Mouse (Mus musculus) liver, embryonic 15.5 days (tissue): ENCODE measurements around the gene Atf6. TPM values are rescaled to one million over a fixed set of nuclear protein-coding genes. Genes with fewer than 3 reads are reported as not detected.

ENCODE experiments used
- ATAC-seq: fragments of 200-750 bp; cut with Nextera tagmentation; 2 replicates; pipeline ENCODE4 v1.8.0; 2017; ENCODE audit warnings: moderate number of reproducible peaks, mild to moderate bottlenecking, moderate library complexity; ENCODE audit not compliant: insufficient read depth
- H3K27ac ChIP-seq: fragments of 300-500 bp; sonication (generic); replicated peaks from 2 replicates; pipeline ENCODE4 v1.5.1; 2015; ENCODE audit warnings: mild to moderate bottlenecking, inconsistent platforms
- H3K27me3 ChIP-seq: fragments of 300-500 bp; sonication (generic); 2 replicates; pipeline ENCODE4 v1.6.1; 2015; ENCODE audit warnings: mild to moderate bottlenecking, inconsistent platforms
- H3K36me3 ChIP-seq: fragments of 300-500 bp; sonication (generic); replicated peaks from 2 replicates; pipeline ENCODE4 v1.6.1; 2015; ENCODE audit warnings: moderate library complexity, mild to moderate bottlenecking, inconsistent platforms
- H3K4me1 ChIP-seq: fragments of 300-500 bp; sonication (generic); replicated peaks from 2 replicates; pipeline ENCODE4 v1.6.1; 2015; ENCODE audit warnings: inconsistent platforms
- H3K4me2 ChIP-seq: fragments of 300-500 bp; sonication (generic); 2 replicates; pipeline ENCODE4 v1.6.1; 2015; ENCODE audit warnings: moderate library complexity, mild to moderate bottlenecking, inconsistent platforms
- H3K4me3 ChIP-seq: fragments of 300-500 bp; sonication (generic); replicated peaks from 2 replicates; pipeline ENCODE4 v1.5.1; 2015; ENCODE audit warnings: mild to moderate bottlenecking, inconsistent platforms
- H3K9ac ChIP-seq: fragments of 300-500 bp; sonication (generic); 2 replicates; pipeline ENCODE4 v1.6.1; 2015; ENCODE audit warnings: moderate library complexity, mild to moderate bottlenecking, inconsistent platforms
- H3K9me3 ChIP-seq: fragments of 300-500 bp; sonication (generic); replicated peaks from 2 replicates; pipeline ENCODE4 v1.6.1; 2016; ENCODE audit warnings: inconsistent platforms
- WGBS: fragments of 180-500 bp; shearing (Covaris S2); methylation state at CpG from one replicate; pipeline ENCODE4 v1.1.7; 2015; ENCODE audit warnings: mixed read lengths; ENCODE audit not compliant: insufficient replicate concordance; 5-methylcytosine and 5-hydroxymethylcytosine counted together
- polyA plus RNA-seq: library from polyadenylated mRNA; unstranded; fragments of >200 nt; fragmentation: Nextera tagmentation; extraction: Ambion mirVana; gene quantifications from 2 replicates; pipeline ENCODE4 v1.2.1, GENCODE M21; 2015

Gene Atf6
- polyA plus RNA-seq, 1 experiment from 2014 or later: 6.4 TPM

DNA sequence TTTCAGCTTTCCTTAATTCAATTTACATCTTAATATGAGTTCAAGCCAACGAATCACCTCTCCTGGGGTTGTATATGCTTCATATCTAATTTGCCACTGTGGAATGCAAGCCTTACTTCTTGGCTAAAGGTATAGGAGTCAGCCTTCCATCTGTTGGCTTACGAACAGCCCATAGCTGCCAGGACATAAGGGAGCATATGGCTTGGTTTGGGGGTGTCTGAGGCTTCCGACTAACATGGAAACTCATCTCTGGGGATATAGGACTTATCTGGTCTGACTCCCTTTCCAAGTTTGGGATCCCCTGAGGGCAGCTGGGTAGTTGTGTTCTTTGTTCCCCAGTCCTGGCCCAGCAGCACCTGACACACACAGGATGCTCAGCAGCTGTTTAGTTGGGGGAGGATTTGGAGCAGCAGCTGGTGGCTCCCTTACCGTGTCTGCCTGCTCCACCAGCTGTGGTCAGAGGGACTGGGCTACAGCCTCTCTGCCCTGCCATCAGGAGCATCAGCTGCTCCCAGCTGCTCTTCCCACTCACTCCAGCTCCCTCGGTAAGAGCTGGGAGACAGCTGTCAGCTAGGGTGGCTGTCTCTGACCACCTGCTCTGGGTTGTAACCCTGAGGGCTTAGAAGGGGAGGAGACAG lies 212.2 kb downstream of the Atf6 start:
- Histone ChIP-seq H3K27me3 (no peaks in the 10 kb centered on the region), H3K9ac (no peak overlapping the region), H3K4me3 (no peak overlapping the region), H3K4me1 (0 out of 2 replicates have a peak, but pooled peaks cover 2% of the 10 kb centered on the region), H3K27ac (no peak overlapping the region), H3K9me3 (no peaks in the 10 kb centered on the region), H3K36me3 (no peaks in the 10 kb centered on the region), H3K4me2 (no peak overlapping the region)
- no peak for ATAC-seq
- WGBS: 49% methylated on average over 5 of the region's 5 CpGs

Other genes with a start within 250 kb of the Atf6 start
- 3.1 and 3.5 TPM in 2 replicates for gene Olfml2b, start 223.2 kb downstream of the Atf6 start, polyA plus RNA-seq
- gene Gm26620, start 17.3 kb upstream of the Atf6 start, polyA plus RNA-seq: 0.30 TPM in 1 of 2 replicates, not detected in the other
- gene Dusp12, start 17.8 kb upstream of the Atf6 start, polyA plus RNA-seq: 19.7 and 20.5 TPM in 2 replicates
- gene Fcrlb, start 45.2 kb upstream of the Atf6 start, polyA plus RNA-seq: 0.07 TPM in 1 of 2 replicates, not detected in the other
- gene Fcrla, start 59.8 kb upstream of the Atf6 start, polyA plus RNA-seq: 0.46 and 0.48 TPM in 2 replicates
- 4.8 and 5.7 TPM in 2 replicates for gene Fcgr2b, start 108.8 kb upstream of the Atf6 start, polyA plus RNA-seq
- gene Fcgr4, start 151.1 kb upstream of the Atf6 start, polyA plus RNA-seq: 3.9 and 4.2 TPM in 2 replicates
- gene Fcgr3, start 197.2 kb upstream of the Atf6 start, polyA plus RNA-seq: 27.2 and 28.0 TPM in 2 replicates
- 1.7 and 2.6 TPM in 2 replicates for gene Cfap126, start 246.1 kb upstream of the Atf6 start, polyA plus RNA-seq